Mouse (Mus musculus): Measurements from ENCODE around the gene Vmn2r44.
"Not testable (repeated sequence)": the region's sequence is repeated elsewhere in the genome, so short reads cannot be mapped to it uniquely, and the experiment has no call there.

Gene Vmn2r44

GRCm38 (mm10) chr7:8383233-8383632, at the start of gene Vmn2r44:
Gene Vmn2r44, minus strand, starts transcription at chr7:8383333.
- not testable (repeated sequence) for DNase-seq (ENCODE audit: low read depth, low spot score)

- not testable (repeated sequence) for DNase-seq (ENCODE audit: low read depth, low spot score)
These were observed 25.3 kb downstream of the Vmn2r44 start for GRCm38 (mm10) chr7:8357879-8358278.
